Mouse (Mus musculus) retina, postnatal 1 day (tissue): ENCODE data around the gene Smap1.
A peak's percentile ranks its signal among the peaks of the same experiment; 100 is the strongest.
"Not testable (repeated sequence)": the region's sequence is repeated elsewhere in the genome, so short reads cannot be mapped to it uniquely, and the experiment has no call there.

Experiments used
- DNase-seq: peaks from one replicate; pipeline ENCODE4 v3.0.0-alpha.2; 2012

The Smap1 gene

DNA sequence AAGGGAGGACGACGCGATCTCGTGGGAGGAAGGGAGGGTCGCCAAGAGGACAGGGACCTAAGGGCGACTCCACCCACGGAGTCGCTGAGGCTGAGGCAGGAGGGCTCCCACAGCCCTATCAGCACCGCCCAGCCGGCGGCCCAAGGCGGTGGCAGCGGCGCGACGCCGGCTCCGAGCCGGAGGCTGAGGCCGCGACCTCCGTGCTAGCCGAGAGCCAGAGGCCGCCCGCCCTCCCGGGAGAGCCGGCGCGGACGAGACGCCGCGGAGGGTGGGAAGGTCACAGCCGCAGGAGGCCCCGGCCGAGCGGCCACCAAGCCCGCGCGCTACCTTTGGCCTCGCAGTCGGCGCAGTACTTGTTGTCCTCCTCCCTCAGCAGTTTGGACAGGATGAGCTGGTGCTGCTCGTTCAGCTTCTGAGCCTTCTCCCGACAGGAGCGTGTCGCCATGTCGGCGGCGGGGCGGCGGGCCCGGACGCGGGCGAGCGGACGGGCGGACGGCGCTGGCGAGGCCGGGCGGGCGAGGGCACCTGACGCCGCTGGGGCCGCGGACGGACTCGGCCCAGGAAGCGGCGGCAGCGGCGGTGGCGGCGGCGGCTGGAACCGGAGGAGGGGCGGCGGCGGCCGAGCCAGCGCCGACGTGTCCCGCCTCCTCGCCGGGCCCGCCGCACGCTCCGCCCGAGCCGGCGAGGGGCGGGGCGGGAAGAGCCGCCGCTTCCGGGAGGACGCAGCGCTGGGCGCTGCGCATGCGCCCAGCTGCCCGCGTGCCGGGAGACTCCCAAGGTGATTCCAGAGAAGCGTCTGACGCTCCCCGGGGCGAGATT lies at the start of gene Smap1:
Gene Smap1 (minus strand): TSS at position 607 of the 819 bp plus-strand sequence.
- DNase-seq: peak; percentile 92

DNA sequence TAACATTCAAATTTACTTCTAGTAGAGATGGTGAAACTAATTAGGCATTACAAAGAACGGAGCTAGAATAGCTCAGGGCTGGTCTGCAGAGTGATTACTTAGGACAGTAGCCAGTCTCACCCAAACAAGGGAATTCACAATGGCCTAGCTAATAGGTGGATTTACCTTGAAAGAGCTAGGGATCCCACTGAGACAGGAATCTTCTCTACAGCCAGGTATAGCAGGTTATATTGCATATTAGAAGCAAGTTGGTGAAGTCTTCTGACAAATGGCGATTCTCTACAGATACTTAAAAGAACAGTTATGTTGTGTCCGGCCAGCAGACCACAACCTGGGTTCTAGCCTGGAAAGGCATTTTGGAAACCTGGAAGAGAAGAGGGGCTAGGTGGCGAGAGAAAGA lies 49.0 kb upstream of the Smap1 start:
- DNase-seq: not testable (repeated sequence)

DNA sequence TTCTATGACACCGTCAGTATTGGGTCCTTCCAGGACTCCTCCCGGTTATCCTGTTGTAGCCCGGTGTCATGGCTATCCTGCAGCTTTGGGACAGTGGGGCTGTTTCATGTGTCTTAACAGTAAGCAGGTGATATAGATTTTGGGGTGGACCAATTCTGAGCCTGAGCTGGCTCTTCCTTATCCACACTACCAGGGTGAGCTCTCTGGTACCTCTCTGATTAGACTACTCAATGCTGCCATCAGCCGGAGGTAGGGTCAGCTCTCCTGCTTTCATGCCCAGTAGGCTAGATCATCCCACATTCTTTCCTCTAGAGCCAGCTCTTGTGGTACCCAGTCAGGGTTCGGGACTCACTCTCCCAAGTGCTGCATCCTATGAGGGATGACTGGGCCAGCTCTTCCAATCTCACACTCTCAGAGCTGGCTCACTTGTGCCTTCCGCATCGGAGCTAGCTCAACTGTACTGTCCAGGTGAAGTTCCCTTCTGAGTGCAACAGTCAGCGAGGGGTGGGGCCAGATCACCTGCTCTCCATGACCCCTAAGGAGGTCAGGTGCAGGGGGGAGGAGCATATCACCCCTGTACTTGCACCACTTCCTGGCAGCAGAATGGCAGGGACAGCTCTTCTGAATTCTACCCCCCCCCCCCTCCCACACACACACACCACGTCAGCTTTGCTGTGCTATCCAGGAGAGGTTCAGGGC lies 46.1 kb upstream of the Smap1 start:
- no peak for DNase-seq

DNA sequence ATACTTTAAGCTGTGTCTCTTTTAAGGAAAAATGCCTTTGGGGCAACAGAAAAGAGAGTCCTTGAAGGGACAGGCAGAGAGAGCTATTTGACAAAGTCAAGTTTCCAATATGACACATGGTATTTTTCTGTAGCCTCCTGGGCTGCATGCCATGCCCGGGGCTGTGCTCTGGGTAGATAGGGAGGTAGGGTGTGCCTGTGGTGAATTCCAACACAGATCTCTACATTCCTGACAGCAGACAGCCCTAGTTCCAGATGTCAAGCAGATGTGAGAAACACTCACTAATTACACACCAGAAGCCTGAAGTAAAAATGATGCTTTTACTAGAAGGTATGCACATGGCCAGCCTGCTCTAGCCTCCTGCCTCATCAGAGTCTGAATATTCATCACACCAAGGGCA lies 44.1 kb upstream of the Smap1 start:
- no peak for DNase-seq

DNA sequence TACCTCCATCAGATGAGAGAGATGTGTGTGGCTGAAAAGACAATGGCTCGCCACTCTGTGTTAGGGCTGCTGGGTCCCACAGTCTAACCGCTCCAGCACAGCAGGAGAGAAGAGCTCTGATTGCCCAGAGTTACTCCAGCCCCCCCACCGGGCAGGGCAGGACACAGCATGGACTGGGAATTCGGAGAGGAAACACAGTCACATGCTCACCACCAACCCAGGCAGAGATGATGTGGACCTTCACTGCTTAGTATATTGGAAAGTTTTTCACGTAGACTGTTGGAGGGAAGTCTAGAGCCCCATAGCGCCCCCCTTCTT lies 37.3 kb upstream of the Smap1 start:
- DNase-seq: peak; percentile 24

DNA sequence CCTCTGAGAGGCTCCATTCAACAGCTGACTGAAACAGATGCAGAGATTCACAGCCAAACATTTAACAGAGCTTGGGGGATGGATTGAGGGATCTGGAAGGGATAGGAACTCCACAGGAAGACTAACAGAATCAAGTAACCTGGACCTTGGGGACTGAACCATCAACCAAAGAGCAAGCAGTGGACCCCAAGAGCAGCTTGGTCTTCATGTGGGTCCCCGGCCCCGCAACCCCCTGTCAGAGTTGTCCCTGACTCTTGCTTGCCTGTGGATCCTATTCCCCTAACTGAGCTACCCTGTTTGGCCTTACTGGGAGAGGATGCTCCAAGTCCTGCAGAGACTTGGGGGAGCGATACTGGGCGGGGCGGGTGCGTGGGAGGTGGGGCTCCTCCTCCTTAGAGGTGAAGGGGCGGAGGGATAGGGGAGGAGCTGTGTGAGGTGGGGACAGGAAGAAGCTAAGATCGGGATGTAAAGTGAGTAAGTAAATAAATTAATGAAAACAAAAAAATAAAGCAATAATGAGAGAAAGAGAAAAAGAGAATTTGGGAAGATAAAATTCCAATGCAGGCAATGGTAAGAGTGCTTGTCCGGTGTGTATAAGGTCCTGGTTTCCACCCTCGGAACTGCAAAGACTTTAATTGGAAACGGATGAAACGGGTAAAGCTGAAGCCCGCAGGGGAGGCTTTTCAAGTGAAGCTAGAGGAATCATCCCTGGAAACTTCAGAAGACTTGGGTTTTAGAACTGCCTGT lies 36.7 kb upstream of the Smap1 start:
- DNase-seq: peak; percentile 32

DNA sequence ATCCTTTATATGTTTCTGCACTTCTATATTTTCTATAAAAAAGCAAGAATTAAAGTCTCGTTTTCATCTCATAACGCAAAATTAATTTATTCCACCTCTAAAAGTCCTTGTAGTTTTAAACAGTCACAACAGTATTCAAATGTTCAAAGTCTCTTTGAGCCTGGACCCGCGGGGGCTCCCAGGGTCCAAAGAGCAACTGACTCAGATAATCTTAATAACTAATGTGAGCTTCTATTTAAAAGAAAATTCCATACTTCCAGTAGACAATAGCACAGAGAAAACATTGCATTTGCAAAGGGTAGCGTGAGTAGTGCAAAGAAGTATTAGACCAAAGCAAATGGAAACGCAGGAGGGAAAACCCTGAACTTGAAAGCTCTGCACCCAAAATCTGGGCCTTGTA lies 36.0 kb upstream of the Smap1 start:
- DNase-seq: no peak

DNA sequence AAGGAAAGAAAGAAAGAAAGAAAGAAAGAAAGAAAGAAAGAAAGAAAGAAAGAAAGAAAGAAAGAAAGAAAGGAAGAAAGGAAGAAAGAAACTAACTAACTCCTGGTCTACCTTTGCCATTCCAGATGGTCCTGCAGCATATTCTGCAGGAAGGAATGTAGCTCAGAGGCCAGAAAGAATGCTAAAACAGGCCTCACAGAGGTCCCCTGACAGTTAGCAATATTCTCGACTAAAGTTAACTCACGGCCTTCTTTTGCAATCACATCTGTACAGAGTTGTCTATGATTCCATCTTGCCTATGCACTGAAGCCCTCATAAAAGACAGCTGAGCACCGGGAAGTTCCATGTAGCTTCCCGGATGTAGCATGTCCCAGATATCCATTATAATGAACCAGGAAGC lies 33.4 kb upstream of the Smap1 start:
- no peak for DNase-seq

DNA sequence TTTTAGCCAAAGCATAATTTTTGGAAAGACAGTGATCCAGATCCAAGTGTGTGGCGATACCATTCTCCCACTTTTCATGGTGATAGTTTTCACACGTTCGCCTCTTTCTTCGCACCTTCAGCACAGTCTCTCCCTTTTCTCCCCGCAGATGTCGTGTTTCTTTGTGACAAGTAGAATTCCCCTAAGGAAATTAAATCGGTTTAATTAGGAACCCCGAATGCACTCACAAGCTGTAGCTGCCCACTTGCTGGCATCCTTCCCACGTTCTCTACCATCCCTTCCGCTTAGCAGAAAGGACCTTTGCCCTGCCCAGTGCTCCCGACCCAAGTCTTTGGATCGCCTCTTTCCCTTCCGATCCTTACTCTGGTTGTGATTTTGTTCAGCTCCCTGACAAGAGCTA lies 31.8 kb upstream of the Smap1 start:
- no peak for DNase-seq

DNA sequence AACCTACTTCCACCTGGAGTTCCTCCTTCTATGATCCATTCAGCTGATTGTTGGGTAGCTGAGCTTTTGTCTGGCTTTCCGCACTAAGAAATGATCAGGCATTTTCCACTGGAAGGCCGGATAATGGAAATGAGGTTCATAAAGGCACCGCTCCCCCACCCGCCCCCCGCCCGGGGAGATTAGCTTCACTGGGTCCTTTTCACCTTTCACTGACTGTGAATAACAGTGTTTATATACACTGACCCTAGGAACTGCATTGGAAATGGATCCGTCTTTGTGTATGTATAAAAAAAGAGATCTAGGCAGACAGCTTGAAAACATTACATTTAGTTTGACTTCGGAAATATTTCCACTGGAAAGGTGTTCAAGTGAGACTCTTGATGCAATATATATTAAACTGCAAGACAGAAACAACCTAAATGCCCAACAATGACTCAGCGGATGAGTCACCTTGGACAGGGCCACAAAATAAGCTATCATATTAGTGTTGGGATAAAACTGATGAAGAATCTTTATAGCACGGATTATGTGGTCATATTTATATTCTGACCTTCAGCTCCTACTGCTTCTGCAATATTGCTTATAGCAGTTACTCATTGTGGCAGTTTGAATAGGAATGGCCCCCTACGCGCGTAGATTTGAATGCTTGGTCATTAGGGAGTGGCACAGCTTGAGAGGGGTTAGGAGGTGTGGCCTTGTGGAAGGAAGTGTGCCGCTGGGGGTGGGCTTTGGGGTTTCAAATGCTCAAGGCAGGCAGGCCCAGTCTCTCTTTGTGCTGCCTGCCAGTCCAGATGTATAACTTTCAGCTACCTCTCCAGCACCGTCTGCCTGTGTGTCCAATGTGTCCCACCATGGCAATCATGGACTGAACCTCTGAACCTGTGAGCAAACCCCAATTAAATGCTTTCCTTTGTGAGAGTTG lies 26.9 kb upstream of the Smap1 start:
- no peak for DNase-seq

DNA sequence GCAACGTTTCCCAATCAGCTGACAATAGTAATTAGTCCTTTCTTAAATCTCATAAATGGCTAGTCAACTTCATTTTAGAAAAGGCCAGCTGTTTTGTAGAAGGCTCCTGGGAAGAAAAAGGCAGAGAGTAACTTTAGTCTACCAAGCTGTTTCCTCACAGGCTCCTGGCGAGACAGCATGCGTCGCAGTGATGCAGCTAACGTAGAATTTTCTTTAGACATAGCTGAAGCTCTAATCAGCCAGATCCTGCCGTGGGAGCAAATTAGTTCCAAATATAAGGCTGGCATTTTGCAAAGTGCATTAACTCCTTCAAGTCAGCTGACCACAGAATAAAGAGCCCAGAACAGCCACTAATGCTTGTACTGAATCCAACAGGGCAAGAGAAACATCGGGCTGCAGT lies 26.2 kb upstream of the Smap1 start:
- peak; percentile 18 for DNase-seq

DNA sequence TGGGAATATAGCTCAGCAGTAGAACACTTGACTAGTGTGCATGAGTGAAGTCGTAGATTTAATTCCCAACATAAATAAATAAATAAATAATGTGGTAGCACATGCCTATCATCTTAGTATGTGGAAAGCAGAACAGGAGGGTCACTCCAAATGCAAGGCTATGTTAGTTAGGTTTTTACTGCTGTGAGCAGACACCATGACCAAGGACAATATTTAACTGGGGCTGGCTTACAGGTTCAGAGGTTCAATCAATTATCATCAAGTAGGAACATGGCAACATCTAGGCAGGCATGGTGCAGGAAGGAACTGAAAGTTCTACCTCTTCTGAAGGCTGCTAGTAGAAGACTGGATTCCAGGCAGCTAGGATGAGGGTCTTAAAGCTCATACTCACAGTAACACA lies 22.0 kb upstream of the Smap1 start:
- no peak for DNase-seq

DNA sequence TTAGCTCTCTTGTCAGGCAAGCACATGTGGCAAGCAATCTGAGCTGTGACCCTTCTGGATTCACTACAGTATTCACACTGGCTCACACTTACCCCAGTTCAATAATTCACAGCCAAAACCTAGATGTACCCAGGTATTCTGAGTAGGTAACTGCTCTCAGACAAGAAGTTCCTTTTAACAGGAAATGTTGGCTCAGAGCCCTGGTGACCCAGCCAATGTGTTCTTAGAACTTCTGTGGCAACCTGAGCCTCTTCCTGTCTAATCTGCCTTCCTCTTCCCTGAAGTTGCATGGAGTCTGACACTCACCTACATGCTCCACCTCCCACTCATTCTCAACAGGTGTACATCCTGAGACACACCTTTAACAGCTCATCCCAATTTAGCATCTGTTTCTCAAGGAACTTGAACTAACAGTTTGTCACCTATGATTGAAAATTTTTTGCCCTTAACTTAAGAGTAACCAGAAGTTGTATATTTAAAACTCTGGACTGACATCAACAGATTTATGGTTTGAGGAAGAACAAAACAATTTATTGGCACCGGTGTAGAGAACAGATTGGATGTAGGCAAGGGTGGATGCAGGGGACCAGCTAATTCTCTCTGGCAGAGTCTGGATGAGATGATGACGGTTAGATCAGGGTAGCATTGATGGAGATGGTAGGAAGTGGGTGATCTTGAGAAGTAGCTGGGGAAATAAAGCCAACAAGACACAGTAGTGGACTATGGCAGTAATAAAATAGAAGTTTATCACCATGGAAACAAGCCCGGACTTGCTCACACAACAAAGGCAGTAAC lies 21.2 kb upstream of the Smap1 start:
- DNase-seq: no peak

DNA sequence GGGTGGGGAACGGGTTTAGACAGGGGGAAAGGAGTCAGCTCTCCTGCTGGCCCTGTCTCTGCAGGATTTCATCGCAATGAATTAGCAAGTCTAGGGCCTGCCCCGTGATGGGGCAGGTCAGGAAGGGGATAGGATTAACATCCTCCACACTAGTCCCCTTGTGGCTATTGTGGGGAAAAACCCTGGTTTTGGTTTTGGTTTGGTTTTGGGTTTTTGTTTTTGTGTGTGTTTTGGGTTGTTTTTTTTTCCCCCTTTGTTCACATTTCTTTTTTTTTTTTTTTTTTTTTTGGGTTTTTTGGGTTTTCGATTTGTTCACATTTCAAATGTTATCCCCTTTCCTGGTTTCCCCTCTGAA lies 13.3 kb upstream of the Smap1 start:
- no peak for DNase-seq

DNA sequence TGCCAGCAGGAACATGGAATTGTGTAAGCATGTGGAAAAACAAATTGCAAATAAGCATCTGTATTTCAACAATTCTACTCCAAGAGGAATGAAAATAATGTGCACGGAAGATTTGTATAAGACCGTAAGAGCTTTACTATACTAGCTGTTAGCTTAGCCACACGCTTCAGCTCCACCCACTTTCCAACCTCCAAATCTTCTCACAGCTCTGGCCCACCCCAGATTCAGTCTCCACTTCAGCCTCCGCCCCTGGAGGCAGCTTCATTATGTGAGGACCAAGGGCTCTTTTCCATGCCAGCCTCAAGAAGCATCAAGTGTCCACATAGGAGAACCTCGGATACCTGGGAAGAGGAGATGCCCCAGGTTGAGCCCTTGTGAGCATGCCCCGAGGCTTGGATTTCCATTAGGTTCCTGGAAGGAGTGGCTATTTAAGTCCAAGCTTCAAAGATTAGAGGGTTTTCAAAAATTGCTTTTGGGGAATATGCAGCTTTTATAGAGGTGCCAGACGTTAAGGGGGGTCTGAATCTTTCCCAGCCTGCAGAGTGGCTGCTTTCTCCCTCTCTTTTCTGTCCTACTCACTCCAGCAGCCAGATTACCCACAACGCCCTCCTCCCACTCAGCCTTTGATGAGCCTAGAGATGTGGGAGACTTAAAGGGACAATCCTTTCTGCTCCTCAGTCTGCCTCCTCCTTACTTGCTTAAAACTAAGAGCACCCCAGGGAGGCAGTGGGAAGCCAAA lies 12.7 kb upstream of the Smap1 start:
- DNase-seq: peak; percentile 19

DNA sequence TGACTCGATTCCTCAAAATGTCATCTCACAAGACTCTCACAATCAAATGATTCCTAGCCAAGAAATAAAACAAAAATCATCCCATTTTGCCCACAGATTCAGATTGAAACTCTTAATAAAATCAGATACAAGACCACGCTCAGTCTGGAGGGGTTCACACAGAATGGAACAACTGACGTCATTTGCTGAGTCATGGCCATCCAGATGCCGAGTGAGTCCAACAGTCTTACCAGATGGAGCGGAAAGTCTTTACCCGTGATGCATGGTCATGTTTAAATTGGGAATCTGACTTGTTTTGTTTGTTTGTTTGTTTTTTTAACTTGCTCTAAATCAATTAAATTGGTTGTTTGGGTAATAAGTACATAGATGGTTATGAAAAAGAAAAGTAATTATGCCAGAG lies 7.3 kb upstream of the Smap1 start:
- DNase-seq: no peak

DNA sequence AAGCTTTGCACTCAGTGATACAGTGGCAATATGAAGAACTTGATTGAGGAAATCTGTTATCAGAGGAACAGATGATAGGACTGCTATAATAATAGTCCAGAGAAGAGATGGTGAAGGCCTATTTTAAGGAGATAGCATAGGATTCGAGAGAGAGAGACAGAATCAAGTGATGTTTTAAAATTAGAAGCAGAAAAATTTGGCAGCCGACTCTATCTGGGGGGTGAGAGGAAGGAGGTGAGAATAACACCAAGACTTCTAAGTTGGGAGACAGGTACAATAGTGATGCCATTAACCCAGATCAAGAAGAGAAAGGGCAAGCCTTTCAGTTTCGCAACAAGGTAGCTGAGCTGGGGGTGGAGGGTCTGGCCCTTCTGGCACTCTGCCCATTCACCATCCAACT lies 6.3 kb upstream of the Smap1 start:
- no peak for DNase-seq

DNA sequence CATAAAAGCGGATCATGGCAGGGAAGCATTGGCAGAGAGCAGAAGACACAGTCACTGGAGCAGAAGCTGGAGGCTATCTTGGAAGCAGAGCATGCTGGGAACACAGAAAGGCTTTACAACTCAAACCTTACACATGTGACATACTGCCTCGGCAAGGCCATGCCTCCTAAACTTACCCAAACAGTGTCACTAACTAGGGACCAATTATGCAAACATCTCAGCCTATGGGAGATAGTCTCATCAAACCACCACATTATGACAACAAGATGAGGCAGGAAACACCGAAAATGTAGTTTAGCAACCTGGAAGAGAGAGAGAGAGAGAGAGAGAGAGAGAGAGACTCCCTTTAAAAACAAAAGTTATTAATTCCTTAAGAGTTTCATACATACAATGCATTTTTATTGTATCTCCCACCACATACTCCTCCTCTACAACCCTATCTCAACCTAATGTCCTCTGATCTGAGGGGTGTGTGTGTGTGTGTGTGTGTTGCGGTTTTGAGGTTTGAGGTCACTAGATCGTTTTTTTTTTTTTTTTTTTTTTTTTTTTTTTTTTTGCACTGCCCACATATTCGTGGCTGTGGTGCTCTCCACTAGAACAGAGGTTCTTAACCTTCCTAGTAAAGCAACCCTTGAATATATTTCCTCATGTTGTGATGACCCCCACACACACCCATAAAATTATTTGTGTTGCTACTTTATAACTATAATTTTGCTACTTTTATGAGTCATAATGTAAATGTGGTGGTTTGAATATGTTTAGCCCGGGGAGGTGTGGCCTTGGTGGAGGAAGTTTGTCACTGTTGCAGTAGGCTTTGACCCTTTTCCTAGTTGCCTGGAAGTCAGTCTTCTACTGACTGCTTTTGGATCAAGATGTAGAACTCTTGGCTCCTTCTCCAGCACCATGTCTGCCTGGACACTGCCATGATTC lies 1.9 kb upstream of the Smap1 start:
- no peak for DNase-seq

DNA sequence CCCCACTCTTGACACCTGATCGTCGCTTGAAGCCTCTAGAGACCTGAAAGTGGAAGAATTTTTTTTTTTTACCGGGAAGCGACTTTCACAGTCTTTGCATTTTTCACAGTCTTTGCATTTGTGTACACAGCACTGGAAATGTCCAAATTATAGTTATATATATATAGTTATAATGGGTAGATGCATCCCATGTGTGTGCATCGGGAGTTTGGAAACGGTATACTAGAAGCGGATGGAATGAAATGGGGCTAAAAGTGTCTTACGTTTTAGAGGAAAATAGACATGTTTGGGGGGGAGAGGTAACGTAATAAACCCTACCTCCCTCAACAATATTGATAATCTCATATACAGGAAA lies 390 bp upstream of the Smap1 start:
- no peak for DNase-seq

DNA sequence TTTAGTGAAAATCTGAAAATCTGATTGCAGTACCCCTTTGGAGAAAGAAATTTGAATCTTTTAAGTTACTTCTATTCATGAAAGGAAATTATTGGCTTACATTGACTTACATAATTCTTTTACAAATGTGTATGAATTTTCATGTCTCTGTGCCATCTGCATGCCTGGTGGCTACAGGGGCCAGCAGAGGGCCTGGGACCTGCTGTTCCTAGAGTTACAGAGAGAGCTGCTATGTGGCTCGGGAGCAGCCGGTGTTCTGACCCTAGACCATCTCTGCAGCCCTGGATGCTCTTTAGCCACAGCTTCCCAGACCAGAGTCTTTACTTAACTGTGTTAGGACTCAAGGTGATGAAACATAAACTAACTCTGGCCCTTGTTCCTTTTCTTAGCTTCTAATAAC lies 1.8 kb downstream of the Smap1 start:
- DNase-seq: peak; percentile 41
